Mouse (Mus musculus) common myeloid progenitor, adult 5-6 weeks (primary cell): Measurements from ENCODE around the gene Skor1. TPM values are rescaled to one million over a fixed set of nuclear protein-coding genes. Genes with fewer than 3 reads are reported as not detected.

Experiments
- ATAC-seq: replicated peaks from 2 replicates; pipeline ENCODE4 v1.8.0; 2016; ENCODE audit warnings: low read depth, mild to moderate bottlenecking, moderate TSS enrichment, inconsistent platforms; ENCODE audit not compliant: poor library complexity, severe bottlenecking
- total RNA-seq: library from RNA; stranded (forward); fragments of 200-1000, 187-1606 nt; gene quantifications from 2 replicates; pipeline ENCODE4 v1.2.3, GENCODE M21; 2017

Gene Skor1
- total RNA-seq, 1 experiment from 2014 or later = not detected

DNA sequence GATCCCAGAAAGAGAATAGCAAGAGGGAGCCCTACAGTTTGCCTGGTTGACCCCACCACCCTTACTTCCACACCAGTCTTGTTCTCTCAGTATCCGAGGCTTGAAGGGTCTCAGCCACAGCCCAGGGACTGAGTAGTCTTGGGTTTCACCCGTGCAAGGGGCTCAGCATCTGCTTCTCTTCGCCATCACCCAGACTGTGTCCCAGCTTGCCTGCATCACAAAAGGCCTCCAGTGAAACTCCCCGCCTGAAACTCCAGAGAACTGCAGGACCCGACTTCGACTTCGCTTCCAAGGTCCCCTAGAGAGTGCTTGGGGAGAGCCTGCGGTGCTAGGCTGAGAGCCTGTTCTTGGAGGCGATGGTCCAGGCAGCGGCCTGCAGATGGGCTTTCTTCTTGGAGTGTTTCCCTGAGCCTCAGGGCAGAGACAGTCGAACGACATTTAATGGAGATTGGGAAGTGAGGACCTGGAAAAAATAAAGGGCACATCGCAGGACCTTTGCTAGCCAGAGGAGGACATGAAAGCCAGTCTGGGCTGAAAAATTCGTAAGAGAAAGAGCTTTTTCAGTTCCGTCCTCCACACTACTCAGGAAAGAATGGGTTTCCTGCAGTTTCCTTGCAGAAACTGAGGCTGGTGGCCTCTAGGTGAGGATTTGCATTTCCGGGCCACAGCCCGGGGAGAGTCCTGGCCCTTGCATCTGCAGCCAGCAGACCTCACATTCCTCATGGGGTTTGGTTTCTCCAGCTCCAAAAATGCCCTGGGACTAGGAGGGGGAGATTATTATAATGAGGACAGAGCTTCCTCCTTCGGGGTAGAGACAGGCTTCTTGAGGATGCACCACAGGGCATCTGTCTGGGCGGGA lies 11.8 kb downstream of the Skor1 start:
- no peak for ATAC-seq

DNA sequence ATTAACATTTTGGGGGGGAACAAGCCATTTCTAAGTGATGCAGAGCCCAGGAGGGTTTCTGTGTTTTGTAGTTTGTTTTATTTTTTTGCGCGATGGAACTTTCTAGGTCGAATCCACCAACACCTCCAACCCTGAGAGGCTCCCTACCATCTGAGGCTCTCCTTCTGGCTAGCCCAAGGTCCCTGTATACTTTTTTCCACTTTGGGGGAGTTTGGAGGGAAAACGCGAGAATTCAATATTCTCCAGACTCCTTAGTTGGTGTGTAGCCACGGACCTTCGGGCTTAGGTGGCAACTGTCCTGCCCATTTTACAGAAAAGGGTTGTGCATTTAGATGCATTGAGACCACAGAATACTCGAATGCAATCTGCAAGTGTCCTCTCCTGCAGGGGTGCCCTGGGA lies 12.5 kb downstream of the Skor1 start:
- ATAC-seq = no peak

DNA sequence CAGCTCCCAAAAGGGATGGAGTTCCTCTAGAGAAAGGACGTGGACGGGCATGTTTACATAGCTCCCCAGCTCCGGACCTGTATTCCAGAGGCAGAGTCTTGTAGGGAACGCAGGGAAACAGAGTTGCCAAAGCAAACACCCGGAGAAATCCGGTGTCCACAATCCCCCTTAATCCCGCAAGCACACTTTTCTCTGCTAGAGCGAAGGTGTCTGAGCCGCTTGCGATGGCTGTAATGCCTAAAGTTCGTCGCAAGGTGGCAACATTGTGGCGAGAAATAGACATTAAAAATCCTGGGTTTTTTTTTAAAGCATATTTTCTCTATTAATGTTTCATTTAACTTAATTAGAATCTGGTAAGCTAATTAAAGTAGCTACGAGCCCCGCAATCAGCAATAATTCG lies 13.0 kb downstream of the Skor1 start:
- ATAC-seq = 0 out of 2 replicates have a peak, but pooled peaks have one; percentile 28

DNA sequence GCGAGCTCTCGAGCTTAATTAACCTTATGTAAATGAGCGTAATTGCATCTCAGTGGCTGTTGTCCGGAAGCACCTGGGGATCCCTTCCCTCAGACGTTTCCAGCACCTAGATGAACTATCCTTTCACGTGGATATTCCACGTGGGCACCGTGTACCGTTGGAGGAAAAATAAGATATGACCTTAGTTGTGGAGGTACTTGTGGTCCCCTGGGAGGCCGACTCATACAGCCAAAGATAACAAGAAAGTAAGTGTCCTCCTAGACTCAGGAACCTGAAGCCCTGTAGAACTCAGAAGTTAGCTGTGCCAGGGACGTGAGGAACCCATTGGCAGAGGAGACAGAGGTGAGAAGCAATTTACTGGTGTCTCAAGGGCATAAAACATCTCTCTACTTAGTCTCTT lies 13.4 kb downstream of the Skor1 start:
- ATAC-seq = no peak

DNA sequence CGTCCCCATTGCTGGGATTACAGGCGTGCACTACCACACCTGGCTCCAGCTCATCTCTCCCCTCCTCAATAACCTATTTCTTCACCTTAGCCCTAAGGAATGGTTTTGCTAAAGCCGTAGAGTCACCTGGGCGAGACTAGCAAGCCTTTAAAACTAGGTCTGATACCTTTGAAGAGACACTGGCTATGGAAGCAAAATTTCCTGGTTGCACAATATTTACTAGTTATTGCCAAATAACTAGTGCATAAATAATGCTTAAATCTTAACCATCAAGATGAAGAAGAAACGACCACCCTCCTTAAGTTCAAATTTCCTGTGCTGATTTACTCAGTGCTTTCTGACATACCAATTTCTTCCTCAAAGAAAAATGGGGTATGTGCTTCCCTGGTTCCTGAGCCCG lies 15.1 kb downstream of the Skor1 start:
- no peak for ATAC-seq

DNA sequence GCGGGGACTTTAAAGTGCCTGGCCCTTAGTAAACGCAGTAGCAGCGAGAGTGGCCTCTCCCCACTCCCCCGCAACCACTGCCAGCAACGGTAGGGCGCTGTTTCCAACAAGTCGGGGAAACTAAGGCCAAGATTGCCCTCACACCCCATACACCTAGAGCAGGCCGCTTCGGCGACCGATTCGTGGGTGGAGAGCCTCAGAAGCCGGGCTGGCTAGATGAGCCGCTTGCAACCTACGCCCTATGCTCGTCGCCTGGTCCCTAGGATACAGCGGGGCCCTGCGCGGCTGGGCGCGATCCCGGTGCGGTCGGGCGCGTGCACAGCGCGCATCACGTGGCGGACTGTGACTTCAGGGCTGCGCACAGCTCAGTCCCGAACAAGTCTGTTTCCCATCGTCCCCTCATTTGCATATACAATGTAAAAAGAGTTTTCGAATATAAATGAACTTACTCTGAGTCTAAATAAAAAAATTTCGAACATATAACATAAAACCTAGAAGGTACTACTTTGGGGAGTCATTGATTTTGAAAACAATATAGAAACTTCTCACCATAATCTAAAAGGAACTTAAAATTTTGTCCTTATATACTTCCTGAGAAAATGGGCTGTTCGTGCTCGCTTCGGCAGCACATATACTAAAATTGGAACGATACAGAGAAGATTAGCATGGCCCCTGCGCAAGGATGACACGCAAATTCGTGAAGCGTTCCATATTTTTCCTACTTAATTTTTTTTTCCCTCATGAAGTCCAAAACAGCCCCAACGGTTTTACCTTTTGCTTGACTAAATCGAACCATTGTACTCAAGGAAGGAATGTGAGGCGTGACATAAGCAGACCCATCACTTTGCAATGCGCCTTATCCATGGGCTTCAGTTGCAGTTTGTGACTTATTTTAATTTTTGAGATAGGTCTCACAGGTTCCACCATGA lies 15.8 kb downstream of the Skor1 start:
- ATAC-seq = peak; percentile 90

DNA sequence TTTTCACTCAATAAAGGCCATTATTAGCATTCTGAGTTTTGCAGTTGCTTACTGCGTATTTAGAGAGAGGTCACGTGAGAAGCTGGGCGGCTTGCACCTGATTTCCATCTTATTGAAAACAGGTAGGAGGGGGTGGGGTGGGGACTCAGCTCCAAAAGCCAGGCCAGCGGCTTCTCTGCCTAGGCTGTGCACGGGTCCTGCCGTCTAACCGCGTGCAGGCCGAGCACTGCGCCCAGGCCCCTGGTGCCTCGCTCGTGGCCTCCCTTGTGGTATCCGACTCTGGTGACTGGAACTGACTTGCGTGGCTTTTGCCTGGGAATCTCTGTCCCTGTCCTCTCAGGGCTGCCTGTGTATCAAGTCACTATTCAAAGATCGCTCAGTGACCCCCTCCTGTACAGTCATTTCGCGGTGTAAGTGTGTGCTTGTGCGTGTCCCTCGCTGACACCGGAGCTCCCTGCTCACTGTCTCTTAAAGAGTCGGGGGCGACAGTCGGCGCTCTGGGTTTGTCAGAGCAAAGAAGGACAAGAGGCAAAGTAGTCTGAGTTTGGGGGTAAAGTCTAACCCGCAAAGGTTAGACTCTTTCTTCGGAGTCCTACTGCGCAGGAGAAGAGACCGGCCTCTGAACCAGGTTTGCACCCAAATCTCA lies 16.7 kb downstream of the Skor1 start:
- ATAC-seq = 0 out of 2 replicates have a peak, but pooled peaks have one; percentile 20

DNA sequence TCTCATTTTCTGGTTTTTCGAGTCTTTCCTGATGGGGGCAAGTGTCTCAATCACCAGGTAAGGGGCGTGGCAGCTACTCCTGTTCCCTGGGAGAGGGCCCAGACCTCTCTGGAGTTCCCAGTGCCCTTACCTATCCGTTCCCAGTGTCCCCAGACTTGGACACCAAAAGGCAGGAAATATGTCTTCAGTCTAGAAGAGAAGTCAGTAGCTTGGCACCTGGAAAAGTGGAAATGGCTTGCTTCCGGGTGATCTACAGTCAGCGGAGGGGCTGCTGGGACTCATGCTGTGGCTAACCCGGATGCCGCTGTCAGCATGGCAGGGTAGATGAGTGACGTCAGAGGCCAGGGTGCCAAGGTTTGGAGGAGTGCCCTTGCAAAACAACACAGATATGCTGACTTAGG lies 19.1 kb downstream of the Skor1 start:
- no peak for ATAC-seq

DNA sequence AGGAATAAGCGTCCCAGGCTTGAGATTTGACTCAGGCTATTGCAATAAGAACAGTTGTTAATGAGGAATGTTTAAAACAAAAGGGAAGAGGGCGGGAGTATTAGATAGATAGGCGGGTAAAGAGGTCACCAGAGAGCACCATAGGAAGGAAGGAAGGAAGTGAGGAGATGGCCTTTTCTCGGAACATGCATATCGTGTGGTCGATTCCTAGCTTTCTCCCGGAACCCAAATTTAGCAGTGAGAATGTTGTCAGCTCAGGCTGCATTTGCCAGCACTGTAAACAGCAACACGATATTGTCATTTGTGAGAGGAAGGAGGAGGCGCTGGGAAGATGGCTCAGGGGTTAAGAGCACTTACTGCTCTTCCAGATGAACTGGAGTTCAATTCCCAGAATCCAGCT lies 24.2 kb downstream of the Skor1 start:
- no peak for ATAC-seq

DNA sequence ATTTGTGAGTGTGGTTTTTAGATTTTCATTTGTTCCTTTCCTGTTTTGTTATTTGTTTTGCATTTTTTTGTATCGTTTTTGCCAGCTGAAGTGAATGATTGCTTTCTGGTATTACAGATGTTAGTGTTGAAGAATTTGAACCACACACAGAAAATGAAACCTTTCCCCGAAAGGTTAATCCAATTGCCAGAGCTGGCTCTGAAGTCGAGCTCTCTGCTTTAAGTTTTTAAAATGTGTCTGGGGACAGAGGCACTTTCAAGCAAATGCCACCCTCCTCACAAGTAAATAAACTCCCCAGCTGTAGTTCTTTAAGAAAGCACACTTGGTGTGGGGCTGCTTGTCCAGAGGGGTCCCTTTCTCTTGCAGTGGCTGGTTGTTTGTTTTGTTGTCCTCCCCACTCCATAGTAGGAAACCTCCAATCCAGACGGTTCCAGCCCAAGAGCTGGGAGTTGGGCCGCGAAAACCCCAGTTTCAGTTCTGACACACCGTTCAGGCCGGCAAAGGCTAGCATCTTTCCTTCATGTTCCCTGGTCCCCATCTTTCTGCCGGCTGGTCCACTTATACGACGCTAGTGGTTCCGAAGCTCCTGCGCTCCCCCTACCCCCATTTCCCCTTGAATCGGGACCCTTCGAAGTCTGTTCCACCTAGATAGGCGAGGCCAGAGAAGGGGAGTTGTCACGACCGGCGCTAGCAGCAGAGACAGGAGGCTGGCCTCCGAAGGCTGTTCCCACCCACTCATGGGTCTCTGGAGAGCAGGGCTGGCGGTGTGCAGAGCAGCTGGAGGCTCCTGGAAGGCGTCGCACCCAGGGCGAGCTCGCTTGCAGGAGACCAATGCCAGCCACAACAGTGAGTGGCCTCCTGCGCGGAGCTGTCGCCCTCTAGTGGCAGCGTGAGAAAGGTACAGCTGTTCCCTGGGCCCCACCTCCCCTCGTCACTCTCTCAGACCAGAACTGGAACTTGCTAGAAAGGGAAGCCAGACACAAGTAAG lies 25.0 kb downstream of the Skor1 start:
- peak; percentile 100 for ATAC-seq

DNA sequence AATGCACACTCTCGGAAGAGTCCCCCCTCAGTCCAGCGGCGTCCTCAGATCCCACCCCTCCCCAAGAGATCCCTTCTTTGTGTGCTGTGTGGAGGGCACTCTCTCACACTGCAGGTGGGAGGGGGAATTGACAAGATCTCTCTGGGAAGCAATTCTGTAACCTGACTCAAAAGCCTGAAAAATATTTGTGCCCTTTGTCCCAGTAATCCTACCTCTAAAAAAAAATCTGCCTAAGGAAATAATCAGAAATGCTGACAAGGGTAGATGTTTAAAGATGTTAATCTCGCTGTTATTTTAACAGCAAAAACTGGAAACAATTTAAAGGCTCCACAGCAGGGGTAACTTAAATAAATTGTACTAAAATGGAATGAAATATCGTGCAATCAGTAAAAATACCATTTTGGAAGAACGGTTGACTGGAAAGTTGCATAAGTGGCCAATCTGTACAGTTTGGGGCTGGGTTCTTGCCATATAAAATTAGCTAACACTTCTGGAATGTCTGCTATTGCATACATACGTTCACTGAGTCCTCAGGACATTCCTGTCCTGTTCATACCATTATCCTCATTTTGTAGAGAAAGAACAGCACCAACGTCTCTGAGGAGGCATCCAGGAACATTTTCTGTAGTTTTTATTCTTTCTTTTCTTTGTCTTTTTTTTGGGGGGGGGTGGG lies 26.5 kb downstream of the Skor1 start:
- no peak for ATAC-seq

DNA sequence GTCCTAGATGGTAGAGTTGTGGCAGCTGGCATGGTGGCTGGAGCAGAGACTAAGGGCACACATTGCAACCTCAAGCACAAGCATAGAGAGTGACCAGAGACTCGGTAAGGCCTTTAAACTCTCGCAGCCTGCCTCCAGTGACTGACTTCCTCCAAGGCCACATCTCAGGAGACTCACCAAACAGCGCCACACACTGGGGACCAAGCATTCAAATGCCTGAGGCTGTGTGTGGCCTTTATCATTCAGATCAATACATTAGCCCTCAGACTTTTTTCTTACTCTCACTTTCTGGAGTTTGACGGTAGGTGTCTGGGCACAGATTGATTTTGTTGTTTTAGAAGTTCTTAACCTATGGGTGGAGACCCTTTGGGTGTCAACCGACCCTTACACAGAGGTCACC lies 30.4 kb downstream of the Skor1 start:
- no peak for ATAC-seq

DNA sequence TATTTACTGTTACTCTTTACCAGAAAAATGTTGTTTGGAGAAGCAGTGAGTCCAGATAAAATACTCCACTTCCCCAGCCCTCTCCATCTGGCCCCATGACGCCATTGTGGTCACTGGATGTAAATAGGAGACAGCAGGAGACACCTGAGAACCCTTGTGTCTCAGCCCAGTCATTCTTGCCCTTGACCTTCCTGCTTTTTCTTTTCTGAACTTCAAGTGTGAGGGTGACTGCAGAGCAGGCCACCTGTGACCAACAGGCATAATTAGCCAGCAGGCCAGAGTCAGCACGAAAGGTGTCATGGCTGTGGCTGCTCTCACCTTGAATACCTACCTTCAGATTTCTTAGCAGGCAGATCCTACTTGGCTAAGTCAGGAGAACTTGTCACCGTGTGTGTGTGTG lies 36.2 kb downstream of the Skor1 start:
- ATAC-seq = no peak

DNA sequence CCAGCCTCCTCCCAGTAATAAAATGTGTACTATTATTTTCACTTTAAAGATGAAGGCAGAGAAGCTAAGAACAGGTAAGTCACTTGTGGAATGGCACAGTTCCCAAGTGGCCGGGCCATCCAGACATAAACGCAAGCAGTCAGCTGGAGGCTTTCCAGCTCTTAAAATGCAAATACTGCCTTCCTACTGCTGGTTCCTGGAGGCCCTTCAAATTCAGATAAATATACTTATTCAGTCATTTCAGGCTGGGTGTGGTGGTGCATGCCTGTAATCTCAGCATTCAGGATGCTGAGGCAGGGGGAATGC lies 39.0 kb downstream of the Skor1 start:
- no peak for ATAC-seq

DNA sequence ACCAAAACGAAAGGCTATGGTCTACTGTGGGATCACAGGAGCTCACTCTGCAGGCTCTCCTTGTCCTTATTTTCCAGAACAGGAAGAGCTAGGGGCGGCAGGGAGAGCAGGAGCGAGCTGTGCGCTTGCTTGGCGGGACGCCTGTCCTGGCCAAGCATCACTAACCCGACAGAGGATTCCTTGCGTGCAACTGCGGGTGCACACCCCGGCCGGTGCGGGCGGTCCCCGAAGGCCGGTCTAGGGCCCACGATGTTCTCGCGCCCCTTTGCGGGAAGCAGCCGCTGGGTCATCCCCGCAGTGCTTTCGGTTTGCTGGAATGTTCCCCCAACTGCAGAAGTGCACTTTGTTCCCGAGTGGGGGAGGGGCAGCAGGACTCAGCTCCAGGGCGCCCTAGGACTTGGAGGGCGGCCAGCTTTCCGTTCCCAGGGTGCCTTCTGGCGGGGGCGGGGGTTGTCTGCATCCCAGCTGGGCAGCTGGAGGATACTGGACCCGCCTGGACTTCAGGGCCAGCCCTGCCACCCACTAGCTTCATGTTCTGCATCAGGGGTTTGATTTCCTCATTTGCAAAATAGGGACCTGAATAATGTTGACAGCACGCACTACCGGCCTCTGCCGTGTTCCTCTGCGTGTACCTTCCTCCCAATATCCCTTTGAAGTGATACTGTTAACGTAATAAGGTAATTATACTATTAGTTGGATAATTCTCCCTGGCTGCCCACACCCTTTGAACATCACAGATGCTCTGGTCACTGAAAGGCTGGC lies 39.6 kb downstream of the Skor1 start:
- peak; percentile 63 for ATAC-seq

DNA sequence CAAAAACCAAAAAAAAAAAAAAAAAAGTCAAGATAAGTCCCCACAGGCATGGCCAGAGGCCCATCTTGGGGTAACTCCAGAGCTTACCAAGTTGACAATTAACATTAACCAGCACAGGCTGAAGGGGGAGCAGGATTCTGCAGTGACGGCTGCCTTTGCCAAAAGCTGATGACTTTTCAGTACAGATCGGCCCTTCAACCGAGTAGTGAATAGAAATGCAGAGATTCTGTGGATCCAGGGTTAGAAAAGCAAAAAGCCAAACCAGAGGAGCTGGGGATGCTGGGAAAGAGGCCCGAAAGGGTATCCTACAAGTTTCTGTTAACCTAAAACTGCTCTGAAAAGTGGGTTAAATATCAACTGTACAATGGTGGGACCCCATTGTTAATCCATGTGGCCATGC lies 40.2 kb downstream of the Skor1 start:
- ATAC-seq = no peak

DNA sequence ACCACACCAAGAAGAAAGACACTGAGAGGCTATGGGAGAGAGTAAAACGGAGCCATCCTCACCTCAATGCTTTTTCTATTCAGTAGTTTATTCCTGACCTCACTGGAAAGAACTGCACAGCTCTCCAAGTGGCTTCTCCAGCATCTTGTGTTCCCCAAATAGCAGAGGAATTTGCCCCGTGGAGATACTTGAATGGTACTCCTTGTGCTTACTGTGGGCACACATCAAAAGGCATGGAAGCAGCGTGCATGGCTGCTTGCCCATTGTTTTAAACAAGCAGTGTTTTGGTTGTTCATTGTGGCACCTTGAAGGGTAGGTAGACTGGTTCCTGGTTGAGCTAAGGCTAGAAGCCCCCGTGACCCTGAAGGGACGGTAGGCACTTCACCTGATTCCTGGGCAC lies 48.1 kb downstream of the Skor1 start:
- no peak for ATAC-seq

DNA sequence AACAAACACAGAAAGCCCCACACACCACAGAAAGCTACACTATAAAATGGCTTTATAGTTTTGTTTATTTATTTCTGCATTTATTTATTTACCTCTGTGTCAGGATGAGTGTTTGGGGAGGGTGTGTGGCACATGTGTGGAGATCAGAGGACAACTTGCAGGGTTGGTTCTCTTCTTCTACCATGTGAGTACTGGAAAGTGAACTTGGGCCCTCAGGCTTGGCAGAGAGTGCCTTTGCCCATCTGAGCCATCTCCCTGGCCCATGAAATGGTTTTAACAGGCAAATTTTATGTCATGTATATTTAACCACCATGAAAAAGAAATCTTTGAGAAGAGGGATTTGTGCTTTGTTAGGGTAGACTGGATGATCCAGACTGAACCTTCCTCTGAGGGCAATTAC lies 48.9 kb downstream of the Skor1 start:
- no peak for ATAC-seq
